Mouse (Mus musculus) heart, adult 11 months (tissue): ENCODE data around the gene Prickle4.
A peak's percentile ranks its signal among the peaks of the same experiment; 100 is the strongest.

Source experiments
- DNase-seq: peaks from one replicate; pipeline ENCODE4 v3.0.0; 2022

The Prickle4 gene

DNA sequence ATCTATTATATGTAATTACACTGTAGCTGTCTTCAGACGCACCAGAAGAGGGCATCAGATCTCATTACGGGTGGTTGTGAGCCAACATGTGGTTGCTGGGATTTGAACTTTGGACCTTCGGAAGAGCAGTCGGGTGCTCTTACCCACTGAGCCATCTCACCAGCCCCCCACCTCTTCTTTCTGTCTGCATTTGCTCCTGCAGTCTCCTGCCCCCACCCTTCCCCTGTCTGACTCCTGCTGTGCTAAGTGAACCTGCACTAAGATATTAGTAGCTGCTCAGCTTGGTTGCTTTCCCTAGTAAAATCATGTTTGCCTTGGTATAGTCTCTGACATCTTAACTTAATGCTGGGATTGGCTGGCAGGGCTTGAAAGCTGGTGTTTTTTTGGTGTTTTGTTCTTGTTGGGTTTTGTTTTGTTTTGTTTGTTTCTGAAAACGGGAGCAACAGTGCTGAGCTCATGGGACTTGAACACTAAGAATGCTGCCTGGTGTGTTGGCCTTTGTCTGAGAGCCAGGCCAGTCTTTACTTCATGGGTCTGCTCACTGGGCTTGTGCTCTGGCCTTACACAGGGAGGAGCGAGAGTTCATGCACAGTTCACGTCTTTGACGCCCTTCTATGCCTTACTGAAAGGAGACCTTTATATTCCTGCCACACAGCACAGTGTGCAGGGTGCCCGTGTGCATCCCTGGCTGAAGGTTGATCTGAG, 31.4 kb downstream of the Prickle4 start:
- peak; percentile 42 for DNase-seq

DNA sequence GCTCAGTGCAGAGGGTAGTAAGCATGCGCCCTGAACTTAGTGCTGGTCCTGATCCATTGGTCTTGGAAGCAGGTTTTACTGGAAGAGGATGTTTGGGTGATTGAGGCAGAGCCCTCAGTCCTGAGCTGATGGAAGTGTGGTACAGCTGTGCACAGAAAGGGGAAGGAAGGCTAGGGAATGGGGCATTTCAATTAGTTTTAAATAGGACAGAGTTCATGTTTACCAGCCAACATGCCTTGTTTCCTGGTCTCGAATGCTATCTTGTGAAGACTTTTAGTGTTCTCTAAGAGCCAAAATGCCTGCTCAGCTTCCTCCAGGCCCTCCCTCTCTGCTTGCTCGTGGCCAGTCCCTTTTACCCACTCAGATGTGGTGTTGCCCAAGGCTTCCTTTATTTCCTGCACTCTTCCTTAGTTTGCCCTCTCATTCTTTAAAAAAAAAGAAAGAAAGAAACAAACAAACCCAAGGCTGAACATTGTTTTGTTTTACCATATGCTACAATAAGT, 35.7 kb downstream of the Prickle4 start:
- peak; percentile 91 for DNase-seq

DNA sequence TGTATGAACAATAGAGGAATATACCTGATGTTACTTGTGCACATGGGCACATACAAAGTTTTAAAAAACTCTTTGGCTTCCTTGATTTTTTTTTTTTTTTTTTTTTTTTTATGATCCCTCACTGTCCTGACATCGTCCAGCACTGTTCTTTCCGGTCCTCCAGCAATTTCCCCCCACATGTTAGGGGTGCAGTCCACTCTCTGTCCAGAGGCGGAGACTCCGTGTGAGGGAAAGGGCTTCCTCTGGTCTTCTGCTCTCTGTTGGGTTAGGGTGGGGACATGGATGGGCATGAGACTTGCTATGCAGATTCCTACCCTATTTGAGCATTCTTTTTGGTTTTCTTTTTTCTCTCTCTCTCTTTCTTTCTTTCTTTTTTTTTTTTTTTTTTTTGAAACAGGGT, 36.6 kb downstream of the Prickle4 start:
- peak; percentile 77 for DNase-seq

DNA sequence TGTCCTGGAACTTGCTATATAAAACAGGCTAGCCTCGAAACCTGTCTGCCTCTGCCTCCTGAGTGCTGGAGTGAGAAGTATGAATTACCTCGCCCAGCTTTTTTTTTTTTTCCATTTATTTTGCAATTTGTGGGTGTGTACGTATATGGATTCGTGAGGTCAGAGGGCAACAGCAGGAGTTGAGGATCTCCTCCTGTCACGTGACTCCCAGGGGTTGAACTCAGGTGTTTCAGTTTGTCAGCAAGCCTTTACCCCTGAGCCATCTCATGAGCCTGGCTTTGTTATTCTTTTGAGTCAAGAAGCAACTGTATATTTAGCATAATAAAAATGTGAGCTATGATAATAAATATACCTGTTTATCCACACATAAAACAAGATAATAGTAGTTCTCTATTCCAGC, 38.8 kb downstream of the Prickle4 start:
- DNase-seq: peak; percentile 68

DNA sequence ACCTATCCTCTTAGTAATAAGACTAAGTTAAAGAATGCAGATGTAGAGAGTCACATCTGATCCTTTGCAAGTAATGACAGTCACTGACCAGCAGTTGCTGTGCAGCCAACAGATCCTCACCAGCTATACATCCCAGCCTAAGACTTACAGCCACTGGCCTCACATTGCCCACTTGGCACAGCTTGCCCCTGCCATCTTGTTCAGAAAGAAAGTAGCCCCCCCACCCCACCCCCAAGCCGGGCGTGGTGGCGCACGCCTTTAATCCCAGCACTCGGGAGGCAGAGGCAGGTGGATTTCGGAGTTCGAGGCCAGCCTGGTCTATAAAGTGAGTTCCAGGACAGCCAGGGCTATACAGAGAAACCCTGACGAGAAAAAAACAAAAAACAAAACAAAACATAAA, 40.2 kb downstream of the Prickle4 start:
- DNase-seq: peak; percentile 52

DNA sequence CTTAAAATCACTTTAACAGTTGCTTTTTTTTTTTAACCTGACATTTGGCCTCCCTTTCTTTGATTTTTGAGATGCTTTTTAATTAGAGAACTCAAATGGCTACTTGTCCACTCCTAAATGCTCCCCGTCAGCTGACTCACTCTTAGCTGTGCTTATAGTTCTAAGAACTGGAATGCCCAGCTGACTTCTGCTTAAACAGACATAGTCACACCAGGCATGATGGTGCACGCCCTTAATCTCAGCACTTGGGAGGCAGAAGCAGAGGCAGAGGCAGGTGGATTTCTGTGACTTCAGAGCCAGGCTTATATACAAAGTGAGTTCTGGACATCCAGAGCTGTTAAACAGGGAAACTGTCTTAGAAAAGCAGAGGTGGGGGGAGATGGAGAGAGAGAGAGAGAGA, 42.6 kb downstream of the Prickle4 start:
- DNase-seq: peak; percentile 27

DNA sequence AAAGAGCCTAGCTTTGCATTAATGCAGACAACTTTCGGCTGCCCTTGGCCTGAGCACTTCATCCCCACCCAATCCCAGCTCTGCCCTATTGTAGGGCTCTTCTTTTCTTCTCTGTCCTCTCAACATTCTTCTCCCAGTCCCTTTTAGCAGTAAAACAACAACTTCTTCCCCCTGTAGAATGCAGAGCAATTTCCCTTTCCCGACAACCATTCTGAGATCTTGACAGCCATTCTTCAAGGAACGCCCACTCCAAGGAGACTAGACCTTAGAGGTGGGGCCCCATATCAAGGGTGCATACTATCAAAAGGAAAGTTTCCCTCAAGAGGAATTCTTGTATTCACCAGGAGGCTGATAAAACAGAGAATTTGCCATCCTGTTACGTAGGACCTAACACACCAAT, 45.6 kb downstream of the Prickle4 start:
- peak; percentile 64 for DNase-seq

DNA sequence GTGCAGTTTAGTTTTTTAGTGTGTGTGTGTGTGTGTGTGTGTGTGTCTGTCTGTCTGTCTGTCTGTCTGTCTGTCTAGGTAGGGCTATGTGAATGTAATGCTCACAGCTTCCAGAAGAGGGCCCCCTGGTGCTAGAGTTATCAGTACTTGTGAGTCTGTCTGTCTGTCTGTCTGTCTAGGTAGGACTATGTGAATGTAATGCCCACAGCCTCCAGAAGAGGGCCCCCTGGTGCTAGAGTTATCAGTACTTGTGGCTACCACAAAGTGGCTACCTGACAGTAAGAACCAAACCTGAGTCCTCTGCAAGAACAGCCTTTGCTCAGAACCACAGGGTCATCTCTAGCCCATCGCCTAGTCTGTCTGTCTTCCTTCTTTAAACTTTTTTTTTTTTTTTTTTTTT, 47.9 kb downstream of the Prickle4 start:
- peak; percentile 94 for DNase-seq

DNA sequence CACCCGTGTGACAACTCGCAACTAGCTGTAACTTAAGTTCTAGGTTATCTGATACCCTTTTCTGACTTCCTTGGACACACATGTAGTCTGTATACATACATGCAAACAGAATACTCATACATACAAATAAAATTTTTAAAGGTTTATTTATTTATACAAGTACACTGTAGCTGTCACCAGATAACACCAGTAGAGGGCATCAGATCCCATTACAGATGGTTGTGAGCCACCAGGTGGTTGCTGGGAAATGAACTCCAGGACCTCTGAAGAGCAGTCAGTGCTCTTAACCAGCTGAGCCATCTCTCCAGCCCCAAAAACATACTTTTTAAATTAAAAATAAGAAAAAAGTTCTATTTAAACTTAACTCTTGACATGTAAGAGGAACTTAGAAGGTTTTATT, 51.5 kb downstream of the Prickle4 start:
- DNase-seq: peak; percentile 30
